9 mouse cellular contexts compared by ENCODE assay signal in genomic region chr1:89192536-89193220, GRCm38 (mm10).
DNase-seq lines count a peak whose midpoint lies in the region; ATAC-seq lines count a peak whose summit lies in the region.
"Had no signal": no experiment of that assay in that cellular context is flagged by ENCODE, and none has a peak within 500 bp of the region (broad histone marks: within the 10 kb centered on the region; RNA-seq: fewer than 3 reads in every experiment).

No protein-coding gene starts in this region.

- H3K4me3 ChIP-seq in heart, embryonic 12.5 days, result no peak overlapping the region
- H3K4me3 ChIP-seq: stomach, embryonic 15.5 days had no signal

- no peak overlapping the region for H3K4me2 ChIP-seq in heart, embryonic 12.5 days
- H3K4me2 ChIP-seq: stomach, embryonic 15.5 days had no signal

- H3K36me3 ChIP-seq in heart, embryonic 12.5 days, result no peaks in the 10 kb centered on the region
- H3K36me3 ChIP-seq: stomach, embryonic 15.5 days had no signal

- H3K4me1 ChIP-seq in heart, embryonic 12.5 days (replicated peaks), result peaks cover 41% of the 10 kb centered on the region

- 39% methylated on average over 11 of the region's 11 CpGs for WGBS in heart, embryonic 12.5 days

- no peaks in the 10 kb centered on the region for H3K27me3 ChIP-seq in heart, embryonic 12.5 days (replicated peaks)
- H3K27me3 ChIP-seq: stomach, embryonic 15.5 days had no signal

- peak overlapping the region; percentile 10; the same call in 1 of the 2 replicates for H3K27ac ChIP-seq in heart, embryonic 12.5 days (ENCODE audit: poor library complexity, severe bottlenecking)
- H3K27ac ChIP-seq: stomach, embryonic 15.5 days had no signal

- intact Hi-C loops in heart, postnatal 25 days (cut with DNase I), result loop anchor here (1.0 to 10.0 kb wide), 2 partner anchors 447 to 628 kb away; no protein-coding TSS in a partner anchor

- DNase-seq in heart, adult 11 months, result peak; percentile 89
- DNase-seq in heart, postnatal 25 days (ENCODE audit: low spot score), result no peak
- peak; percentile 40 for DNase-seq in urinary bladder, postnatal 25 days (ENCODE audit: low spot score)
- DNase-seq in urinary bladder, adult 2 months (ENCODE audit: low spot score), result no peak
- DNase-seq in lung, postnatal 36 days, result peak; percentile 67
- DNase-seq in right cerebral cortex, adult 2 months (ENCODE audit: low spot score in 2 of 2), result no peak
- no peak for DNase-seq in left cerebral cortex, adult 8-10 months (ENCODE audit: low spot score in 2 of 2)

- H3K9ac ChIP-seq in heart, embryonic 12.5 days, result no peak overlapping the region
- H3K9ac ChIP-seq: stomach, embryonic 15.5 days had no signal

- no peaks in the 10 kb centered on the region for H3K9me3 ChIP-seq in heart, embryonic 12.5 days (replicated peaks)
- H3K9me3 ChIP-seq: stomach, embryonic 15.5 days had no signal

- no peak for ATAC-seq in heart, embryonic 12.5 days (ENCODE audit: insufficient number of reproducible peaks, low FRiP score)

Comparison
In these comparisons a context has a peak if more than half of its experiments do, and no peak if none do; other contexts are left out.
1. DNase-seq: peak in heart, adult 11 months (single experiment), urinary bladder, postnatal 25 days (single experiment) and lung, postnatal 36 days (single experiment); none in heart, postnatal 25 days (single experiment), urinary bladder, adult 2 months (single experiment), right cerebral cortex, adult 2 months (0 of 2) and left cerebral cortex, adult 8-10 months (0 of 2).